Mouse (Mus musculus): ENCODE results near the gene Ppif.

The Ppif gene

DNA sequence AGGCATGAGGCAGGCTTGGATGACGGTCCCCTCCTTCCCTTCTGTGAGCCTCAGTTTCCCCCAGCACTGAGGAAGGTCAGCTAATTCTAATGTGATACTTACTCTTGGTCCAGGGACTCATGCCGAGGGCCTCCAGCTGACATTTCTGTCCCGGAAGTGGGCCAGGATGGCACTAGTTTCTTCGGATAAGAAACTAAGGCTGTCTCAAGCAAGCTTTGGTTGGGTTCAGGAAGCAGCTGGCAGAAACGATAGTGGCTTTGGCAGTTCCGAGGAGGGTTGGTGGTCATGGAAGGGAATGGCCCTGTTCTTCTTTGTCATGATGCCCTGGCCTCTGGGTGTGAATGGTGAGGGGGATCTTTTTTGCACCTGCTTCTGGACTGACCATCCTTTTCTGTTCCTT, 1.1 kb downstream of the Ppif start:
- DNase-seq (ENCODE audit: low read depth, low spot score), result no peak

DNA sequence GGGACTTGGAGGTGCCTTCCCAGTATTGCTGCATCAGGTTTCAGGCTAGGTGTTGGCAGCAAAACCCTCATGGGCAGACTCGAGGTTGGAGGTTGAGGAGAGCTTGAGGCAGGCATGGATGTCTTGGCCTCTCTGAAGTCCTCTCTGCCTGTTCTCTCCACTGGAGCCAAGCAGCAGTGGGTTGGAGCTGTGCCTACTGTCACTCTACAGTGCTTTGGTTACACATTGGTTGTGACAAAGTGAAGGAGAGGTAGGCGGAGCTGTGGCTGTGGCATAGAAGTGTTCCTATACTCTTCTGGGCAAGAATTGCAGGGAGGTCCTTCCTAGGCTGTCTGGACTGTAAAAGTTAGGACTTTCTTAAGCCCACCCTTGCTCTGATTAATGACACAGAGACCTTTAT, 2.4 kb downstream of the Ppif start:
- no peak for DNase-seq (ENCODE audit: low read depth, low spot score)

DNA sequence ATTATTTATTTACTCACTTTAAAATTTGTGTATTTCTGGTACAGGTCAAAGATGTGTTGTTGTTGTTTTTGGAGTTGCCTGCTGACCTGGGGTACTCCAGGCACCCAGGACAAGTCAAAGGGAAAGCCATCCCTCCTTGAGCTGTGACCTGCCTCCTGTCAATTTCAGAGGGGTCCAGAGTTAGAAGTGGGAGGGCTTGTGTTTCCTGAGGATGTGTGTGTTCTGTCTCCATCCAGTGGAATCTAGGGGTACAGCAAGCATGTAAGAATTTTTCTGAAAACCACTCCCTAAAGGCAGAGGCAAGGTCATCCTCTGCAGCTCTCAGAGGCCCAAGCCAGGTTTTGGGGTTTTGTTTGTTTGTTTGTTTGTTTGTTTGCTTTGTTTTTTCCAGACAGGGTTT, 8.0 kb downstream of the Ppif start:
- no peak for DNase-seq (ENCODE audit: low read depth, low spot score)

DNA sequence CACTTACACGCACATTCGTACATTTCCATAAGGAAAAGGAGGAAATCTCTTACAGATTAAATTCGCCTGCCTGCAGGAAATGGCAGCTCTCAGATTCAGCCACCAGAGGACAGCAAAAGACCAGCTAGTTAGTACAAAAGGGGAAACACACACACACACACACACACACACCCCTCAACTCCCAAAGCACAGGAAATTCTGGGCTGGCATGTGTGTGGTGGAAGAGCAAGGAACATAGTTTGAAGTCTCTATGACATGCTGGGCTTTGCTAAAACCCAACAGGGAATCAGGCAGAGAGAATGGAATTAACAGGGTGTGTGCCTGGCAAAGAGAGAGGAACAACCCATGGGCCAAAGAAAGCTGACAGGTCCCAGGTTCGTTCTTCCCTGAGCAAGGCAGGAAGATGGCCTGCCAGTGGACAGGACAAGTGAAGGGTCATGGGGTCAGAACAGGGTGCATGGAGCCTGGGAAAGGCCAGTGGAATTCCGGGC, 13.8 kb downstream of the Ppif start:
- DNase-seq (ENCODE audit: low read depth, low spot score), result no peak

DNA sequence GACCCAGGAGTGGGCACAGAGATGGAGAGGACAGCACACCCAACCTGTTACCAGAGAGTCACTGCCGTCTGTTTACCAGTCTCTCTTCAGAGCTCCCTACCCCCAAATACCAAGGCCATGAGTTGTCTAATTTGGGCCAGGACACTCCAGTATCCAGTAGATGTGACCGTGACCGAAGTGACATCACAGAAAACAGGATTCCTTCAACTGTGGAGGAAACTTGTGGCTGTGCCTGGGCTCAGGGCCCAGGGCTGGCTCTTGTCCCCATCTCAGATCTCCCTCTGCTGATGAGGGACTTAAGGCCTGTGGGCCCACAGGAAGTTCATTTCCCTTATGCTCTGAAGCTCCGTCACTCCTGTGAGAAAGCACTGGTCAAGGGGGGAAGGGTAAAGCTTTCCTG, 14.5 kb downstream of the Ppif start:
- no peak for DNase-seq (ENCODE audit: low read depth, low spot score)

DNA sequence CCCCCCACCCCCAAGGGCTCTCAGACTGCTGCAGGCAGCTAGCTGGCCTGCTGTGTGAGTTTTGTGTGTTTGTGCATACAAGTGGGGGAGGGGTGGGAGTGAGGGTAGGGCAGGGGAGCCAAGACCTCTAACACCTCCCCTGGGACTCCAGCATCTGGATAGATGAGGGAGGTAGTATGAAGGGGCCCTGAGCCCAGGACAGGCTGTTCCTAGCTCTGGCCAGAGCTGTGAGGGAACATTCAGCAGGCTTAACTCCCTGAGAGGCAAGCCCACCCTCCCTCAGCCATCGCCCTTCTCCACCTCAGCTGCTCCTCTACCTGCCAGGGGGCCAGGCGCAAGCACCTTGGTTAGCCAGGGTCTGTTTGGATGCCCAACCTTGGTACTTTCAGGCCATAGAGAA, 15.0 kb downstream of the Ppif start:
- no peak for DNase-seq (ENCODE audit: low read depth, low spot score)

DNA sequence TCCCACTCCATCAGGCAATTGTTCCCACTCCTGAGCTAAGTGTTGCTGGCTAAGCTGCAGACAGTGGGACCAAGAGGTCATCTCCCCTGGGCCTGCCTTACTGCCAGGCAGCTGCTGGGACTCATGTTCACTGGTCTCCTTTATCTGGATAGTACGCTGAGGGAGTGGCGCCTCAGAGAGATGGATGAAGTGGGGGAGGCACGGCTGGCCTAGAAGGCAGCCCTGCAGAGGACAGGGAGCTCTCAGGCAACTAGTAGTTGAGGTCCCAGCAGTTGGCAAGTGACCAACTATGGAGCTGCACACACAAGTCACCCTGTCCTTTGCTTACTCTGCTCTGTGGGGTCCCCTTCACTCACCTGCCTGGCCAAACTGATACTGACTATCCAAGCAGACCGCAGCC, 16.1 kb downstream of the Ppif start:
- DNase-seq (ENCODE audit: low read depth, low spot score), result no peak

DNA sequence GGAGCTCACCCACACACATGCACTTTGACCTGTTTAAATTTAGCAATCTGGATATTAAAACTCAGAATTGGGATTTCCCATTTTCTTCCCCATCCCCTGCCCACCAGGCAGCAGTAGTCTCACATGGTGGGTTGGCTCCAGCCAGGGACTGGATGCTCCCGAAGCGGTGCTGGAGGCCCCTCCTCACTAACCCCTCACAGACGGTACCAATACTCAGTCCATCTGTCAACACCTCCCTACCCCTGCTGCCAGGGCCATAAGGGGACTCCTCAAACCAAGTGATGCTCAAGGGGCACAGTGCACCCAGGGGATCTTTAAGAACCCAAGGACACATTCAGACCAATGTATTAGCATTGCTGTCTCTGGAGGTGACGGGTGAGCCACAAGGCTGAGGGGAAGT, 16.7 kb downstream of the Ppif start:
- no peak for DNase-seq (ENCODE audit: low read depth, low spot score)

DNA sequence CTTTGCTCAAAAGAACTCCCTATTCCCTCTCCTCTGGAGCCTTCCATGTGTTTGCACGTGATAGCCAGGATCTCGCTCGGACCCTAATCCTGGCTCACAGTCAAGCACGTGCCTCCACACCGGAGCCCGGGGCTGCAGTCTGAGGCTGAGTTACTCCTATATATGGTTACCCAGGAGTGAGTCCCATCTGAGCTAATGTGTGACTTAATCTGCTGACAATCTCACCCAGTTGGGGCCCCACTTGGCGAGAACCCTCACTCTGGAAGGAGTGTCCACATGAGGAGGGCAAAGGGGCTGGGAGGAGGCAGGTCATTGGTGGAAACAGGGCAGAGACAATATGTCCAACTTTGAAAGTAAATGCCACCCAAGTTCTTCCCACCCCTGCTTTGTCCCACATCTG, 17.2 kb downstream of the Ppif start:
- no peak for DNase-seq (ENCODE audit: low read depth, low spot score)

DNA sequence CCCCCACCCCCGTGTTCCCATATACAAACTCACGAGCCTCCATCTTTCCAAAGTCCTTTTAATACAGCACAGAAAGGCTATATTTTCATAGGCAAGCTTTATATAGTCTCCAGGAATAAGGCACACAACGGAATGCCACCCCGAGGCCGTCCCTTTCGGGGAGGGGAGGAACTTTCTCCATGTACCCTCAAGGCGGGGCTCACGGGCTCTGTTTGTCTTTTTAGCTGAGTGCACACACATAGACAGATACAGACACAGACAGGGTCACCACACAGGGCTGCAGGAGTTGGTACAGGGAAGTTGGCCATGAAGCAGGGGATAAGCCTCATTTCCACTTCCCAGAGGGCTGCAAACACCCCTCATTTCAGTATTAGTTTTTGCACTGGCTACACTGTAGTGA, 17.6 kb downstream of the Ppif start:
- no peak for DNase-seq (ENCODE audit: low read depth, low spot score)

DNA sequence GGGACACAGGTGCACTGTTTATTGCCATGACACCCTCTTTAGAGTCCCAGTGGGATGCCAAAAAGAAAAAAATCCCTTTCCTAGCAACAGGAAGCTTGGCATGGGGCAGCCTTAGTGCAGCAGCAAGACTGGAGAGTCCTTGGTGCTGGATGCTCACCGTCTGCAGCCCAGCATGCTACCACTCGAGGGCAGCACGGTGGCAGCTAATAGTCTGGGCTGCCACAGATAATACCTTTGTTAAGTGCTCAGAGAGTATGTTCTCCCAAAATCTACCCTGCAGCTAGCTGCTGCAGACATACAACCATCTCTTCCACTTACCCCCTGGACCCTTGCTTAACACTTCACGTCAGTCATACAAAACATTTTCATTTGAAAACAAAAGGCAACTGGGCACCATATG, 19.5 kb downstream of the Ppif start:
- no peak for DNase-seq (ENCODE audit: low read depth, low spot score)

DNA sequence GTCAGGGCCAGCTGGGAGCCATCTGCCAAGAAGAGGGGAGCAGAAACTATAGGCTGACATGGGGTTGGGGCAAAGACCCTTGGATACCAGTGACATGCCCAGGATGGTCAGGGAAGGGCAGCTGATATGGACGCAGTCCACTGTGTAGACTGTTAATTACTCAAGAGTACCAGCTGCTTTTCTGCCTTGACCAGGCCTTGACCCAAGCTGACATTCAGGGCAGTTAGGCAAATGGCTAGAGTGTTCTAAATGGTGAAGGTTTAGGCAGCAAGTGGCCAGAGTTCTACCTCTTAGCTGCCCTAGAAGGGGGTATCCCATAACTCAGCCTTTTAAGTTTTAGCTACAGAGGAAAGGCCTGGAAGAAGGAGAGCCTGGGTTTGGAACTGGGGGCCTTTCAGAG, 22.6 kb downstream of the Ppif start:
- no peak for DNase-seq (ENCODE audit: low read depth, low spot score)

DNA sequence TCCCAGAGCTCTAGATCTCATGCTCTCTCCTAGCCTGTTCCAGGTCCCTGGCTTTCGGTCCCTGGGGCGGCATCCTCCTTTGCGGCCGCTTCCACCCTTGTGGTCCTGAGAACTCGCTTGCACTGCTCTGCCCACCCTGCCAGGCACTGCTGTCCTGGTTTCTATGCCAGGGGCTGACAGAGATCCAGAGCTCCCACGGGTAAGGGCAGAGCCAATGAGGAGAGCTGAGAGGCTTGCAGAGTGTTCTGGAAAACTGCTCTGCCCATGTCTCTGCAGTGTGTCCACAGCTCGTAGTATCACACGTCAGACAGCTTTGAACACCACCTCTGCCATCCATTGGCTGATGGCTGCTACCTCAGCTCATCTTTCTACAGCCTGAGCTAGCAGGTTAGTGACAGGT, 23.8 kb downstream of the Ppif start:
- DNase-seq (ENCODE audit: low read depth, low spot score), result no peak

DNA sequence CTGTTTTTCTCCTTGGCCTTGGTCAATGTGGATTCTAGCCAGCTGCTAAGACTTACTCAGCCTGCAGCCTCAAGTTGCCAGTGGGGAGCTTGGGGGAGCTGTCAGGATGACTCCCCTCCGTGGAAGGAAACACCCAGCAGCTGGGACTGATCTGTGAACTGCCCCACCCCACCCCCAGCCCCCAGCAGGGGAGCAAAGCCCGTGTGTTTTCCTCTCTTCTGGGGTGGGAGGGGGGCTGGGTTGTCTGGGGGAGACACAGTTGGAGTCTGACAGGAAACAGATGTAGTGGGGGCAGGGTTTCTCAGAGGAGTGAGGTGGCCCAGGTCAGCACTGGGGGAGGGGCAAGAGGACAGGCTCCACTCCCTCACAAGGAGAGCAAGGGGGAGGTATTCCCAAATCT, 24.5 kb downstream of the Ppif start:
- no peak for DNase-seq (ENCODE audit: low read depth, low spot score)

DNA sequence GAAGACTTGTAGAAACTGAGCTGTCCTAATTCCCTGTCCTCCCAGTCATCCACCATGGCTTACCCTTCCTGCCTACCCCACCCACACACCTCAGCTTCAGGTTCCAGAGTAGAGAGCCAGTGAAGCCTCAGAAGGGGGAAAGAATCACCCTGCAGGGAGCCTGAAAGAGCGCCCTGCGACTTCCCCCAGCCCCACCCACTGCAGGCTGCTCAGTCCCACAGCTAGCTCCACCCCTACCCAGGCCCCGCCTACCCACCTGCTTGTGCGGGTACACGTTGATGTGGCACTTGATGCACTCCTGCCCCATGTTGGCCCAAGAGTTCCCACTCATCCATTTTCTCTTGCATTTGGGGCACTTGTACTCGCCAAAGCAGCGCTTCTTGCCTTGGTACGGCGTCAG, 25.4 kb downstream of the Ppif start:
- DNase-seq (ENCODE audit: low read depth, low spot score), result no peak

DNA sequence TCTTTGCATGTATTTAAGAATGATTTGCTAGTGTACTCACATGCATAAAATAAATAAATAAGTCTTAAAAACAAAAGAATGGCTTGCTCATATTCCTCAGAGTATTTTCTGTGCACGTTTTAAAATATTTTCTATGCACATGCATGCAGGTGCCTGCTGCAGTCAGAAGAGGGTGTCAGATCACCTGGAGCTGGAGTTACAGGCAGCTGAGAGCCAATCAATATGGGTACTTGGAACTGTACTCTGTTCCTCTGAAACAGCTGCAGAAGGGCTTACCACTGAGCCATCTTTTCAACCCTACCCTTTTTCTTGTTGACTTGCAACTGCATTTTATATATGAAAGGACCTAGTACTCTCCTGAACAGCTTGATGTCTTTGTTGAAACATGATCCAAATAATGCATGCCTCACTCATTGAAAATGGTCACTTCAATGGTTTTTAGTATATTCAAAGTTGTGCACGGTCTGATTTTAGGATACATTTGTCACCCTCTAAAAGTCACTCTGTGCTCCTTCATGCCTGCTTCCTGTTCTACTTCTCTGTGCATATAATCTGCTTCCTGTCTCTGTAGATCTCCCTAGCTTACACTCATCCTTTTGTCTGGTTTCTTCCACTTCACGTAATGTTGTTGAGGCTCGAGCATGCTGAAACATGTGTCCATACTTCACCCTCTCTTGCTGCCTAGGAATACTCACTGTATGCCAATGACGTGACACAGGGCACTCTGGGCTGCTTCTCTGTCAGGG, 27.2 kb downstream of the Ppif start:
- no peak for DNase-seq (ENCODE audit: low read depth, low spot score)

DNA sequence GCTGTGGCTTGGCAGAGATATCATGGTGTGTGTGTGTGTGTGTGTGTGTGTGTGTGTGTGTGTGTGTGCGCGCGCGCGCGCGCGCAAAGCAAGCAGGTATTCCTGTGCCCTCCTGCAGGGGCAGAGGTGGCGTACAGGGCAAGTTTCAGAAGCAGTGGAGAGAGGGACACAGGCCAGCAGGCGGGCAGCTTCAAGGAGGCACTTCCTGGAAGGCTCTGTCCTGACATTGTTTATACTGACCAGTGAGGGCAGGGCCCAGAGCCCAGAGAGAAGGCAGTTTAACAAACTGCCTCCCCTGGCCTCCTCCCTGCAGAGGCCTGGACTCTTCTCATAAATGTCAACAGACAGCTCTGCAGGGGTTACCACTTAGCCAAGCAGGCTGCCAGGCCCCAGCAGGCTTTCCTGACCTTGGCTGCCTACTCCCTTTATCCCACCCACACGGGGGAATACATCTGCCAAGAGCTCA, 31.1 kb downstream of the Ppif start:
- no peak for DNase-seq (ENCODE audit: low read depth, low spot score)

DNA sequence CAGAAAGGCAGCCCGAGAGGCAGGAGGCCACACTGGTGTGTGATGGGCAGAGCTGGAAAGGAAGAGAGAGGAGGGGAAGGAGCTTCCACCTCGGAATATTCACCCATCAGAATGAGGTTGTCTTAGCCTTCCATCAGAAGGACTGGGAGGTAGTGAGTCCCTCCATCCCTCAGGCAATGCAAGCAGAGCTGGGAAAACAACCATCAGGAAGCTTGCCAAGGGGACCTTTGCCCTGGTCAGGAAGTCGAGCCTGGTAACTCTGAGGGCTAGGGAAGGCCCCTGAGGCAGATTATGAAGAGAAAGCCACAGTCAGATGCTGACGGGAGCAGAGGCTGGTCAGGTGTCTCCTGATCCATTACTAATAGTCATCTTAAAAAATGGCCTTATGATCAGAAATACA, 31.7 kb downstream of the Ppif start:
- no peak for DNase-seq (ENCODE audit: low read depth, low spot score)

DNA sequence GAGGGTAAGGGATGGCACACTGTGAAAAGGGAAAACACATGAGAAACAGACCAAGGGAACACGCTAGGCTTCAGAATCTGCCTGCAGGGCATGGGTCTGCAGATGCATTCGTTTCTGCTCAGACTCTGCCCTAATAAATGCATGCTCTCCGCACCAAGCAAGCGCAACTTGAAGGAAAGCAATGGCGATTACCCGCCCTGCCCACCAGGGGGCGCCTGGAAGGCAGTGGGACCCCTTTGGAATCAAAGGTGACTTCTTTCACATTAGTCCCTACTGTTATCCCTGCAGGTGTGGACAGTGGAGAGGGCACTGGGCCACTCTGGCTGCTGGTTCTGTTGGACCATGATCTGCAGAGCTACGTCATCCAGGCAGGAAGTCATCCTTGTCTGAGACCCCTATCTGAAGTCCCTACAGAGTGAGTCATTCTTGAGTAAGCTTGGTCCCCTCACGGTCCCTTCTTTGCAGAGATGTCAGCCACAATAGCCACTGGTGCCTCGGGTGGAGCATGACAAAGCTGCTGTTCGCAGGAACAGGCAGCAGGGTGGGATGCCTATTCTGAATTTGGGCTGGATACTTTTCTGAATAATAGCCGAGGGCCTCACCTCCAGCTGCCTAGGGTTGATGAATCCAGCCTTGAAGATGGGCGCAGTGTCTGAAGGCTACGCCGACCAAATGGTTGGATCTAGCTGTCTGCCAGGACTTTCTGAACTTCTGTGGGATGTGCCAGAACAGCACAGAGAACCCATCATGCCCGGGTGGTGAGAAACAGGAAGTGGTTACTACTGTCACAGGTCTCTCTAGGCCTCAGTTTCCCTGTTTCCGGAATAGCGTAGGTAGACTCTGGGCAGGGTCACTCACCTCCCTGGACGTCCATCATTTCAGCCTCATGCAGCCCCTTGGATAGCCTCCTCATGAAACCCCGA, 32.5 kb downstream of the Ppif start:
- DNase-seq (ENCODE audit: low read depth, low spot score), result no peak

DNA sequence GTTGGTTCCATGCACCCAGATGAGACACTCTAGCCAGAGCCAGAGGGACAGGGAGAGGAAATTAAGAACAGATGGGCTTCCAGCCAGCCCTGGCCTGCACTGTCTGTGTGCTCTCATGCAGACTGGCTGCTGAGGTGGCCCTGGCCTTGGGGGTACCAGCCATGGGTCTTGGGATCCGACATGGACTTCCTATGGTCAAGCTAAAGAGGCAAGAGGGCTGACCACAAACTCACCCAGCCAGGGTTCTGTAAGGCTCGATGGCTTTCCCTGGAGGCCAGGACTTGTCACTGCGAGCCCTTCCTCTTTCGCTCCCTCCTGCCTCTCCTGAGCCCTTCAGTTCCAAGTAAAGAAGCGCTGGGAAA, 33.2 kb downstream of the Ppif start:
- no peak for DNase-seq (ENCODE audit: low read depth, low spot score)

DNA sequence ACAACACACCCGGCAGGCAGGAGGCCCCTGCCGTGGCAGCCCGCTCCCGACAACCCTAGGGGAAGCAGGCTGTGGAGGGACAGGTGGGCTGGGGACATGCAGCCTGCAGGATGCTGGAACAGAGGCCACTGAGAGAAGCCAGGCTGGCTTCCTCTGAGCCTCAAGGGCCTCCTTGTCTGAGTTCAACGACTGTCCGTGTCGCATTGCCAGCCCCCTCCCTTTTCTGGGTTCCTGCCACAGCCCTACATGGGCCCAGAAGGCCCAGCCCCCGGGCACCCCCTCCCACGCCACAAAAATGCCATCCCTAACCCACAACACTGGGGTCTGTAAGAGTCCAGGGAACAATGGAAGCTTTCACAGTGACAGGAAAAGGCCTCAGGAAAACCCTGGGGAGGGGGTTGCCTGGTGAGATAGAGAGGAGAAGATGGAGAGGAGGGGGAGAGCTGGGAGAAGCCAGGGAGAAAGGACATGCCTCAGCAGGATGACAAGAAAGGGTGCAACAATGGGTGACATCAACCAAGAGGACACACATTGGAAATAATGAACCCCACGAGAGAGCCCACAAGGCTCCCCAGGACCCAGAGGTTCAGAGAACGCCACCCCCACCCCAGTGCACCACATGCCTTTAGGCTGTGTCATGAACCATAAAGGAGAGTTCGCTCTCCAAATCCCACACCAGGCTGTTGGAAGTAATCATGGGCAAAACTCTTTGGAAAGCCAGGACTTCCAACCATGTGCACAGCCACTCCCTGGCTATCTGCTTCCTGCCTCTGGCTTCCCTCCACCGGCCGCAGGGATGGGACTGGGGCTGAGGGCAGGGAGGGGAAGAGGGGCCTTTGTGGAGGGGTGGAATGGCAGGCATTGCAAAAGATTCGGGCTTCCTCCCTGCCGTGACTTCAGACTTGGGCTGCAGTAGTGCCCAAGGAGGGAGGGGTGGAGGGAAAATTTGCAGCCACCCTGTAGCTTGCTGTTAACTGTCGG, 41.1 kb downstream of the Ppif start:
- no peak for DNase-seq (ENCODE audit: low read depth, low spot score)

DNA sequence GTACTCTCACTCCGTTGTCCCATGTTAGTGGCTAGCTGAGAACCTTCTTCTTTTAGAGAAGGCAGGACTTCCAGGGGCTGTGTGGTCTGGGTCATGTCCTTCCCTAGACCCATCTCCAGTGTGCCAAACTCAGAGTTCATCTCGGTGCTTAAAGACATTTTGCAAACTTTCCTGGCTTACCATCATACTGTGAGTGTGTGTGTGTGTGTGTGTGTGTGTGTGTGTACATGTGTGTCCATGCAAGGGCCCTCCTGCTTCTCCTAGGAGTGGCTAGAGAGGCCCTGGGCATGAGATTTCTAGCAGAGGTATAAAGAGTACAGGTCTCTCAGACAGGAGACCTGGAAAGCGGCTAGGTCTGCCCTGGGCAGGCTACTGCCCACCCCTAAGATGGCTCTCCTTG, 42.2 kb downstream of the Ppif start:
- DNase-seq (ENCODE audit: low read depth, low spot score), result no peak

Measured in retina, adult 2 months (tissue).